ENCODE assay signal across 23 mouse cellular contexts in the genomic region with DNA sequence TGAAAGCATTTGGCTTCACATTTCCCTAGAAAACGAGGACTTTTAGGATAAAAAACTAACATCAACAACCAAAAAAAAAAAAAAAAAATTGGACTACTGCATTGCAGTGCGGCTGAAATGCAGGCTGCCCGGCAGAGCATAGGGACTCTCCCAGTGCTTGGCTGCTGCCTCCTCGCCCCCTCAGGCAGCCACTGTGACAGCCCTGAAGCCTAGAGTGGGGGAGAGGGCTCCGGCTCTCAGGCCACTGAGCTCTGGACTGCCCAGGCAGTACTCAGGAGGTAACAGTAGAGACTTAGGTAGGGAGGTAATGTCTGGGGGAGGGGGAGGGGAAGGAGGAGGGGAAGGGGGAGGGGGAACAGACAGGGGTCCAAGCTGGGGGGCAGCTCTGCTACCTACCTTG. TPM values are rescaled to one million over a fixed set of nuclear protein-coding genes. Genes with fewer than 3 reads are reported as not detected.
DNase-seq lines count a peak whose midpoint lies in the region; ATAC-seq and TF ChIP-seq lines count a peak whose summit lies in the region.
"Had no signal": no experiment of that assay in that cellular context is flagged by ENCODE, and none has a peak within 500 bp of the region (broad histone marks: within the 10 kb centered on the region; RNA-seq: fewer than 3 reads in every experiment).

No protein-coding gene starts in this region.

- H3K4me2 ChIP-seq in hindbrain, postnatal 0 days (ENCODE audit: low read depth, low read length) = no peak overlapping the region
- H3K4me2 ChIP-seq in hindbrain, embryonic 14.5 days (replicated peaks) = no peak overlapping the region
- H3K4me2 ChIP-seq: heart, embryonic 13.5 days; intestine, embryonic 15.5 days; neural tube, embryonic 12.5 days had no signal

- no peaks in the 10 kb centered on the region for H3K36me3 ChIP-seq in hindbrain, postnatal 0 days (ENCODE audit: insufficient read depth, low read length)
- H3K36me3 ChIP-seq in hindbrain, embryonic 14.5 days (replicated peaks; ENCODE audit: control insufficient read depth, insufficient read depth) = no peaks in the 10 kb centered on the region
- no peaks in the 10 kb centered on the region for H3K36me3 ChIP-seq in ES-E14 (ENCODE audit: control insufficient read depth, insufficient read depth, low read length, poor library complexity, severe bottlenecking)
- H3K36me3 ChIP-seq in midbrain, embryonic 10.5 days = no peaks in the 10 kb centered on the region
- H3K36me3 ChIP-seq: heart, embryonic 13.5 days; intestine, embryonic 15.5 days; neural tube, embryonic 12.5 days had no signal

- peaks cover 10% of the 10 kb centered on the region; the same call in 1 of the 2 replicates for H3K4me1 ChIP-seq in hindbrain, postnatal 0 days (ENCODE audit: insufficient read depth, low read length)
- peaks cover 4% of the 10 kb centered on the region; the same call in 1 of the 2 replicates for H3K4me1 ChIP-seq in hindbrain, embryonic 14.5 days (replicated peaks; ENCODE audit: control insufficient read depth, insufficient read depth, low read length)
- peaks cover 5 to 16% of the 10 kb centered on the region in 2 experiments; a peak in 2 of 4 replicates for H3K4me1 ChIP-seq in ES-E14 (ENCODE audit: control insufficient read depth in 2 of 2, insufficient read depth in 2 of 2, low read length in 2 of 2, poor library complexity in 1 of 2)
- H3K4me1 ChIP-seq in midbrain, embryonic 10.5 days = peaks cover 38% of the 10 kb centered on the region

- peak; percentile 29 for DNase-seq in cerebellum, adult 11 months
- DNase-seq in cerebellum, postnatal 4 days (ENCODE audit: low spot score in 2 of 2) = no peak
- no peak for DNase-seq in hindbrain, postnatal 0 days (ENCODE audit: low spot score)
- DNase-seq in hindbrain, embryonic 14.5 days (ENCODE audit: low spot score) = no peak
- DNase-seq in ES-E14 (ENCODE audit: low read depth, low spot score) = no peak
- peak; percentile 66 to 74 for DNase-seq in cerebellum, postnatal 10 days
- DNase-seq in midbrain, embryonic 10.5 days (ENCODE audit: low spot score) = no peak
- DNase-seq in embryo, embryonic 10.5 days (ENCODE audit: low spot score) = no peak
- DNase-seq: gastrocnemius, adult 2 months; heart, adult 11 months; heart, postnatal 4 days; liver; liver, postnatal 0 days; lung, postnatal 14 days; right cerebral cortex, postnatal 14 days had no signal

- H3K27ac ChIP-seq in hindbrain, postnatal 0 days = peak overlapping the region; percentile 38; the same call in 1 of the 2 replicates
- no peak overlapping the region for H3K27ac ChIP-seq in hindbrain, embryonic 14.5 days
- H3K27ac ChIP-seq in ES-E14 (ENCODE audit: insufficient read depth, low read depth, low read length, poor library complexity, severe bottlenecking) = no peak overlapping the region
- no peak overlapping the region for H3K27ac ChIP-seq in midbrain, embryonic 10.5 days (replicated peaks)
- H3K27ac ChIP-seq: gastrocnemius, adult 2 months; heart, embryonic 13.5 days; intestine, embryonic 15.5 days; neural tube, embryonic 12.5 days had no signal

- no peaks in the 10 kb centered on the region for H3K9me3 ChIP-seq in hindbrain, postnatal 0 days (ENCODE audit: low read length)
- no peaks in the 10 kb centered on the region for H3K9me3 ChIP-seq in hindbrain, embryonic 14.5 days (ENCODE audit: control insufficient read depth, low read length)
- H3K9me3 ChIP-seq in ES-E14 (ENCODE audit: control insufficient read depth, insufficient read depth, low read depth, low read length) = no peaks in the 10 kb centered on the region
- H3K9me3 ChIP-seq in midbrain, embryonic 10.5 days (replicated peaks) = no peaks in the 10 kb centered on the region
- H3K9me3 ChIP-seq: heart, embryonic 13.5 days; intestine, embryonic 15.5 days; megakaryocyte, embryonic 14.5 days; neural tube, embryonic 12.5 days had no signal

- no peak for TF ChIP-seq CTCF in hindbrain, postnatal 0 days (IDR thresholded peaks at IDR 0.05; ENCODE audit: low read depth)

- no peak for ATAC-seq in hindbrain, postnatal 0 days
- ATAC-seq in hindbrain, embryonic 14.5 days (ENCODE audit: low FRiP score) = no peak
- ATAC-seq: activated CD4-positive, CD25-positive, alpha-beta regulatory T cell, adult 4 months; CD4-positive, CD25-positive, alpha-beta regulatory T cell, adult 4 months; intestine, embryonic 15.5 days; liver, postnatal 0 days had no signal

- H3K27me3 ChIP-seq in hindbrain, postnatal 0 days (ENCODE audit: insufficient read depth, low read length) = no peaks in the 10 kb centered on the region
- H3K27me3 ChIP-seq in hindbrain, embryonic 14.5 days (ENCODE audit: control insufficient read depth, insufficient read depth, low read length) = no peaks in the 10 kb centered on the region
- H3K27me3 ChIP-seq in midbrain, embryonic 10.5 days (ENCODE audit: low read depth, poor library complexity, severe bottlenecking) = peaks cover 35% of the 10 kb centered on the region
- H3K27me3 ChIP-seq: intestine, embryonic 15.5 days; neural tube, embryonic 12.5 days had no signal

- 24% methylated on average over 5 of the region's 5 CpGs for WGBS in hindbrain, postnatal 0 days
- 32% methylated on average over 5 of the region's 5 CpGs for WGBS in hindbrain, embryonic 14.5 days
- WGBS in midbrain, embryonic 10.5 days = 32% methylated on average over 5 of the region's 5 CpGs

- in situ Hi-C loops in ES-E14 (cut with MboI; ENCODE audit: low sequenced_read_pairs in 2 of 2, unreplicated experiment in 2 of 2) = no loop called here

- H3K4me3 ChIP-seq in hindbrain, postnatal 0 days (ENCODE audit: low read length) = no peak overlapping the region
- no peak overlapping the region for H3K4me3 ChIP-seq in hindbrain, embryonic 14.5 days (replicated peaks; ENCODE audit: low read length)
- H3K4me3 ChIP-seq in ES-E14 (ENCODE audit: insufficient read depth in 1 of 2, low read depth in 1 of 2, low read length in 2 of 2, poor library complexity in 1 of 2, severe bottlenecking in 1 of 2) = no peak overlapping the region
- no peak overlapping the region for H3K4me3 ChIP-seq in midbrain, embryonic 10.5 days
- H3K4me3 ChIP-seq: gastrocnemius, adult 2 months; heart, embryonic 13.5 days; intestine, embryonic 15.5 days; megakaryocyte, embryonic 14.5 days; neural tube, embryonic 12.5 days had no signal

- H3K9ac ChIP-seq in hindbrain, postnatal 0 days (replicated peaks; ENCODE audit: low read length) = no peak overlapping the region
- H3K9ac ChIP-seq in hindbrain, embryonic 14.5 days = no peak overlapping the region
- H3K9ac ChIP-seq in ES-E14 (ENCODE audit: insufficient read depth, low read depth, low read length, poor library complexity, severe bottlenecking) = no peak overlapping the region
- H3K9ac ChIP-seq: heart, embryonic 13.5 days; intestine, embryonic 15.5 days; liver, postnatal 0 days; neural tube, embryonic 12.5 days had no signal

TF ChIP-seq in ES-E14, 5 proteins besides CTCF, POLR2A, EP300 and RAD21:
- no peak for TF ChIP-seq MAFK (IDR thresholded peaks at IDR 0.05; ENCODE audit: insufficient read depth, low read depth, low read length)
- peak; percentile 88 for TF ChIP-seq ZNF384 (IDR thresholded peaks at IDR 0.05; ENCODE audit: low read depth, low read length)
- TF ChIP-seq HCFC1 (IDR thresholded peaks at IDR 0.05; ENCODE audit: borderline replicate concordance, insufficient read depth, low read length) = no peak
- TF ChIP-seq ZC3H11A (IDR thresholded peaks at IDR 0.05; ENCODE audit: borderline replicate concordance, low read depth, low read length) = no peak

RNA-seq across cellular contexts. Expression of a gene that starts 54.2 kb away (rescaled TPM):
- 74.7 and 179 TPM in 2 replicates for total RNA-seq in hindbrain, postnatal 0 days (2014; rRNA removed)
- polyA plus RNA-seq in hindbrain, postnatal 0 days (2015; fragmentation: Nextera tagmentation; extraction: Ambion mirVana) = 22.5 and 23.3 TPM in 2 replicates
- 10.1 and 10.5 TPM in 2 replicates for polyA plus RNA-seq in hindbrain, embryonic 14.5 days (2014; fragmentation: Nextera tagmentation; extraction: Ambion mirVana)
- 0.62 and 1.5 TPM in 2 replicates for total RNA-seq in ES-E14 (2012; rRNA removed)
- polyA plus RNA-seq in midbrain, embryonic 10.5 days (2016; fragmentation: Nextera tagmentation; extraction: Ambion mirVana) = 2.7 TPM in 2 replicates
- total RNA-seq: gastrocnemius, adult 2 months; monocyte, adult 5-6 weeks had no signal
- polyA plus RNA-seq: liver, postnatal 0 days; spleen, adult 2 months had no signal

Comparison
In these comparisons a context has a peak if more than half of its experiments do, and no peak if none do; other contexts are left out.
1. DNase-seq: peak in cerebellum, adult 11 months (single experiment) and cerebellum, postnatal 10 days (2 of 2); none in cerebellum, postnatal 4 days (0 of 2), hindbrain, postnatal 0 days (single experiment), hindbrain, embryonic 14.5 days (single experiment), ES-E14 (single experiment), midbrain, embryonic 10.5 days (single experiment) and embryo, embryonic 10.5 days (single experiment).